Mouse (Mus musculus) liver, embryonic 14.5 days (tissue): ENCODE data around the gene Slc25a38. TPM values are rescaled to one million over a fixed set of nuclear protein-coding genes. Genes with fewer than 3 reads are reported as not detected.

Source experiments
- ATAC-seq: fragments of 200-750 bp; cut with Nextera tagmentation; 2 replicates; pipeline ENCODE4 v1.8.0; 2017; ENCODE audit warnings: moderate number of reproducible peaks, mild to moderate bottlenecking, moderate library complexity; ENCODE audit not compliant: insufficient read depth
- DNase-seq, 3 experiments: peaks; one replicate each; pipeline ENCODE4 v3.0.0-alpha.2; 2012 to 2013; ENCODE audit warnings: low read depth in 3 of 3, low spot score in 3 of 3
- H3K27ac ChIP-seq: fragments of 300-500 bp; sonication (generic); 2 replicates; pipeline ENCODE4 v1.5.1; 2014; ENCODE audit warnings: moderate library complexity, mild to moderate bottlenecking, control low read depth, inconsistent platforms
- H3K27me3 ChIP-seq: fragments of 300-500 bp; sonication (generic); 2 replicates; pipeline ENCODE4 v1.6.1; 2014; ENCODE audit warnings: mild to moderate bottlenecking, low read length, moderate library complexity; ENCODE audit not compliant: control insufficient read depth, insufficient read depth
- H3K36me3 ChIP-seq: fragments of 300-500 bp; sonication (generic); replicated peaks from 2 replicates; pipeline ENCODE4 v1.6.1; 2014; ENCODE audit warnings: low read depth; ENCODE audit not compliant: control insufficient read depth, insufficient read depth
- H3K4me1 ChIP-seq, 2 experiments: fragments of 200-500 bp in 1 of 2; fragments of 300-500 bp in 1 of 2; sonication (generic) in 1 of 2; replicated peaks; 2 replicates each; pipeline ENCODE4 v1.6.1; 2012 to 2014; ENCODE audit warnings: antibody characterized with exemption in 1 of 2, inconsistent platforms in 1 of 2, low read length in 1 of 2; ENCODE audit not compliant: control insufficient read depth in 2 of 2, insufficient read depth in 2 of 2
- H3K4me2 ChIP-seq: fragments of 300-500 bp; sonication (generic); 2 replicates; pipeline ENCODE4 v1.6.1; 2014; ENCODE audit warnings: low read depth, mild to moderate bottlenecking, control low read depth, moderate library complexity
- H3K4me3 ChIP-seq, 2 experiments: fragments of 200-500 bp in 1 of 2; fragments of 300-500 bp in 1 of 2; sonication (generic) in 1 of 2; 2 replicates each; pipeline ENCODE4 v1.5.1; 2012 to 2014; ENCODE audit warnings: low read depth in 2 of 2, low read length in 2 of 2, mild to moderate bottlenecking in 2 of 2, control low read depth in 1 of 2, inconsistent platforms in 1 of 2, moderate library complexity in 1 of 2; ENCODE audit not compliant: insufficient read depth in 1 of 2
- H3K9ac ChIP-seq: fragments of 300-500 bp; sonication (generic); replicated peaks from 2 replicates; pipeline ENCODE4 v1.6.1; 2014; ENCODE audit warnings: mild to moderate bottlenecking, control low read depth, moderate library complexity
- H3K9me3 ChIP-seq: fragments of 300-500 bp; sonication (generic); 2 replicates; pipeline ENCODE4 v1.6.1; 2016; ENCODE audit warnings: low read length, mixed read lengths; ENCODE audit not compliant: control insufficient read depth
- CTCF ChIP-seq: IDR thresholded peaks from 2 replicates; pipeline ENCODE4 v1.5.1; 2016; ENCODE audit warnings: antibody characterized with exemption, low read depth, control low read depth
- EP300 ChIP-seq: IDR thresholded peaks from 2 replicates; pipeline ENCODE4 v1.6.1; 2016; ENCODE audit warnings: antibody characterized with exemption, low read depth
- WGBS: fragments of 180-500 bp; shearing (Covaris S2); extraction: QIAGEN DNeasy Blood & Tissue Kit; methylation state at CpG from one replicate; pipeline ENCODE4 v1.1.7; 2014; ENCODE audit not compliant: insufficient replicate concordance; 5-methylcytosine and 5-hydroxymethylcytosine counted together
- polyA plus RNA-seq, 2 experiments: library from polyadenylated mRNA; depleted of rRNA in 1 of 2; stranded (reverse) in 1 of 2; unstranded in 1 of 2; fragments of >200 nt; fragmentation: Nextera tagmentation in 1 of 2; extraction: Ambion mirVana in 1 of 2; gene quantifications; 2 replicates each; pipeline versions ENCODE4 v1.2.1 to v1.2.3; 2012 to 2014

Gene Slc25a38
- polyA plus RNA-seq, 2 experiments = 106 to 118 TPM

DNA sequence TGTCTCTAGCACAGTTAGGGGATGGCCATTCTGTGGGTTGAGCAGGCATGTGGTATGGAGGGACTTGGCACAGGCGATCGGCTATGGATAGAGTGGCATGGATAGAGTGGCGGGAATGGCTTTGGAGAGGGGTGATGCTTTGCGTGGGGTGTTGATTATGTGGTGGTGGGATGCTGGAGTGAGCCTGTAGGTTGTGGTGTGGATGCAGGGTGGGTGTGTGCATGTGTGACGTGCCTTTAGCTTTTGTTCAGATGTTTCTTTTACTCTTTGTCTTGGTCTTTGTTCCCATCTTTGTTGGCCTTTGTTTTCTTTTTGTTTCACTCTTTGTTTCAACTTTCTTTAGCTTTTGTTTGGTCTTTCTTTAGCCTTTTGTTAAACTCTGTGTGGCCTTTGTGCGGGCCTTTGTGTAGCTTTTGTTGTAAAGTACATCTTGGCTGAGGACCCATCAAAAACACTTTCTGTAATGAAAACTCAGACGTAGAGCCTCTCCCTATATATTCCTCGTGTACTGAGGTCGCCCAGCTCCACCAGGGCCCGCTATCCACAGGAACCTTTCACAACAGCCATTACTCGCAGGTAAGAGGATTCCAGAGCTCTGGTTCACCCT, 39.2 kb downstream of the Slc25a38 start, which contains the start of gene Mobp:
TSS of gene Mobp (plus strand) at position 486 of the 607 bp plus-strand sequence.
- Histone ChIP-seq H3K27ac (no peak within 1 kb of the TSS), H3K4me1 (no peaks in the 10 kb centered on the region), H3K9me3 (no peaks in the 10 kb centered on the region), H3K27me3 (no peaks in the 10 kb centered on the region), H3K36me3 (no peaks in the 10 kb centered on the region), H3K9ac (no peak within 1 kb of the TSS), H3K4me3 (no peak within 1 kb of the TSS), H3K4me2 (no peak within 1 kb of the TSS)
- ATAC-seq (no peak), DNase-seq (no peak)
- TF ChIP-seq CTCF (no peak), EP300 (no peak)
- WGBS = 61% methylated on average over 11 of the region's 11 CpGs

DNA sequence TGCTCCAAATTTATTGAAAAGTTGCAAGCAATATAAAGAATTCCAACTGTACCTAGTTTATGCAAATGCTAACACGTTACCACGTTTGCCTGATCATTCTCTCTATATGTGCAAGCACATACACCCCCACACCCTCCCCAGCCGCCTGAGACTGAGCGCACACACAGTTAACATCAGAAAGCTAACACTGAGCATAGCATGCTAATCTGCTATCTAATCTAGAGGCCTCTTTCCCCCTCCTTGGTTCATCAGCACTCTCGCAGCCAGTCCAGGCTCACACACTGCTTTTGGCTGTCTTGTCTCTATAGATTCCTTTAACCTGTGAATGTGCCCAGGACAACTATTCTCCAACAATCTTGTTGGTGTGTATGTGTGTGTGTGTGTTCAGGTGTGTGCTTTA, 41.0 kb downstream of the Slc25a38 start:
- no peak overlapping the region for H3K9ac ChIP-seq
- no peak overlapping the region for H3K4me3 ChIP-seq
- no peaks in the 10 kb centered on the region for H3K9me3 ChIP-seq
- no peak overlapping the region for H3K27ac ChIP-seq
- DNase-seq = no peak
- no peak for ATAC-seq
- H3K36me3 ChIP-seq = no peaks in the 10 kb centered on the region
- no peaks in the 10 kb centered on the region for H3K27me3 ChIP-seq
- no peaks in the 10 kb centered on the region for H3K4me1 ChIP-seq
- H3K4me2 ChIP-seq = no peak overlapping the region
- WGBS = 44% methylated on average over 5 of the region's 5 CpGs
- TF ChIP-seq CTCF = no peak
- no peak for TF ChIP-seq EP300

DNA sequence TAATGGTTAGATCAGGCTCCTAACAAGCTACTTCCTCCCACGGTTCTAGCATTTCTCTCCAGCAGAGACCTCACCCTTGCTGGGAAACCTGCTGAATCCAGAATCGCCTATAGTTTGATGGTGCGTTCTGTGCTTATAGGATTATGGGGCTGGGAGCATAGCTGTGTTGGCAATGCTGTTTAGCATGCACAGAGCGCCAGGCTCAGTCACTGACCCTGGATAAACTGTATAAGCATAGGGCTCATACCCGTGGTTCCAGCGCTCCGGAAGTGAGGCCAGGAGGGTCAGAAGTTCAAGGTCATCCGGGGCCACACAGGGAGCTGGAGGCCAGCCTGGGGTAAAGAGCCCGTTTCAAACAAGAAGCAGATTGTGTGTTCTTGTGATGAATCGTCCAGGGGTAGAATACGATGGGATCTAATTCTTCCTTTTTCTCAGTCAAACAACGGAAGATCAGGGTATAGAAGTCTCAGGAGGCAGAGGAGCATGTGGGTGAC, 41.8 kb downstream of the Slc25a38 start:
- no peak overlapping the region for H3K4me2 ChIP-seq
- H3K27ac ChIP-seq = no peak overlapping the region
- H3K27me3 ChIP-seq = no peaks in the 10 kb centered on the region
- no peaks in the 10 kb centered on the region for H3K4me1 ChIP-seq
- no peak overlapping the region for H3K4me3 ChIP-seq
- WGBS = 60% methylated on average over 12 of the region's 12 CpGs
- H3K36me3 ChIP-seq = no peaks in the 10 kb centered on the region
- TF ChIP-seq EP300 (no peak), CTCF (no peak)
- DNase-seq (no peak), ATAC-seq (no peak)
- H3K9ac ChIP-seq = no peak overlapping the region
- no peaks in the 10 kb centered on the region for H3K9me3 ChIP-seq

DNA sequence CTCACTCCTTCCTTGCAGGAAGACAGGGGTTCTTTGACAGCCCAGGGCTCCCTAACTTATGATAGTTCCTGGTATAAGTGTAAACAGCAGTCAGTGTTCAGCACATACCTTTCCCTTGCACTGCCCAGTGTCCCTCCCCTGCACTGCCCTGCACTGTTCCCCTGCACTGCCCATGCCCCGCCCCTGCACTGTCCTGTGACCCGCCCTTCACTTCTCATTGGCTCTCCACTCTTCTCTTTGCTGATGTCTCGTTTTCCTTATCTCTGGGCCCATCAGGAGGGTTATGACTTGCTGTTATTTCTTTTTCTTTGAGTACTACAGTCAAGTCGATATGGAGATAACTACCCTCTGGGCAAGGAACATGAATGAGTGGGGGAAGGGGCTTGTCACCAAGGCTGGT, 47.9 kb downstream of the Slc25a38 start:
- 14% methylated on average over 4 of the region's 4 CpGs for WGBS
- H3K4me2 ChIP-seq = no peak overlapping the region
- TF ChIP-seq CTCF (no peak), EP300 (no peak)
- no peak overlapping the region for H3K9ac ChIP-seq
- DNase-seq (peak in 1 of 3 experiments; percentile 10), ATAC-seq (peak; percentile 63; the same call in 1 of the 2 replicates)
- no peaks in the 10 kb centered on the region for H3K9me3 ChIP-seq
- no peak overlapping the region for H3K27ac ChIP-seq
- no peaks in the 10 kb centered on the region for H3K27me3 ChIP-seq
- no peak overlapping the region for H3K4me3 ChIP-seq
- H3K4me1 ChIP-seq = no peaks in the 10 kb centered on the region
- no peaks in the 10 kb centered on the region for H3K36me3 ChIP-seq

DNA sequence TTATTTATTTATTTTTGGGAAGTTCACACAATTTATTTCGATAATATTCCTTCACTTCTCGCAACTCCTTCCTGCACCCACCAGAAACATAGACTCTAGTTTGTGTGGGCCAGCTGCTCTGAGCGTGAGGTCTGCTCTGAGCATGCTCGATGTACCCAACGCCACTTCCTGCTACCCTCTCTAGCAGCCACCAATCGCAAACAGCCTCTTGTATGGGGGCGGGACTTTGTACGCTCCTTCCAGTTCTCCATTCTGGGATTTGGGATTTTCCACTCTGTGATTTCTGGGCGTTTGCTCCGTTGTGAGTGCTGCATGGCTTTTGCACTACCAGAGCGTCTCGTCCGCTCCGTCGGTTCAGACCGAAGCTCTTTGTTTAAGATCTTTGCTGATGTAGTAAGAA, 53.7 kb downstream of the Slc25a38 start:
- H3K27ac ChIP-seq = no peak overlapping the region
- DNase-seq = no peak
- WGBS = 73% methylated on average over 16 of the region's 16 CpGs
- H3K4me3 ChIP-seq = no peak overlapping the region
- H3K4me2 ChIP-seq = no peak overlapping the region
- no peaks in the 10 kb centered on the region for H3K9me3 ChIP-seq
- H3K27me3 ChIP-seq = no peaks in the 10 kb centered on the region
- H3K9ac ChIP-seq = no peak overlapping the region
- no peak for TF ChIP-seq CTCF
- TF ChIP-seq EP300 = no peak
- no peaks in the 10 kb centered on the region for H3K4me1 ChIP-seq
- ATAC-seq = no peak
- H3K36me3 ChIP-seq = no peaks in the 10 kb centered on the region
